Mouse (Mus musculus) fibroblast of lung, adult 2 months (primary cell): ENCODE data around the gene Gm43638.
"Not testable (repeated sequence)": the region's sequence is repeated elsewhere in the genome, so short reads cannot be mapped to it uniquely, and the experiment has no call there.

Source experiments
- DNase-seq: peaks from one replicate; pipeline ENCODE4 v3.0.0-alpha.2; 2011; ENCODE audit warnings: low read depth

The Gm43638 gene

GRCm38 (mm10) chr5:87486706-87487105 is at the start of gene Gm43638:
Gene Gm43638 (minus strand): TSS chr5:87486806.
- not testable (repeated sequence) for DNase-seq

GRCm38 (mm10) chr5:87535994-87536644 is 49.5 kb upstream of the Gm43638 start:
- no peak for DNase-seq

GRCm38 (mm10) chr5:87532288-87532687 is 45.7 kb upstream of the Gm43638 start:
- DNase-seq: no peak

- not testable (repeated sequence) for DNase-seq
Observed at GRCm38 (mm10) chr5:87523561-87523960, 37.0 kb upstream of the Gm43638 start.

GRCm38 (mm10) chr5:87505776-87506458 is 19.3 kb upstream of the Gm43638 start:
- no peak for DNase-seq

GRCm38 (mm10) chr5:87502687-87503086 is 16.1 kb upstream of the Gm43638 start:
- DNase-seq: no peak

GRCm38 (mm10) chr5:87499341-87499740 is 12.7 kb upstream of the Gm43638 start:
- DNase-seq: no peak

GRCm38 (mm10) chr5:87498936-87499335 is 12.3 kb upstream of the Gm43638 start:
- DNase-seq: no peak

- DNase-seq: no peak
Observed at GRCm38 (mm10) chr5:87490771-87491170, 4.2 kb upstream of the Gm43638 start, which contains the start of gene Ugt2a1. Gene Ugt2a1 (minus strand): TSS chr5:87490871.

- no peak for DNase-seq
Observed at GRCm38 (mm10) chr5:87482160-87482559, 4.4 kb downstream of the Gm43638 start, which contains the start of gene Ugt2a2. Gene Ugt2a2 (minus strand): TSS chr5:87482260.

- no peak for DNase-seq
Observed at GRCm38 (mm10) chr5:87458810-87459209, 27.8 kb downstream of the Gm43638 start.

- DNase-seq: no peak
Observed at GRCm38 (mm10) chr5:87457701-87458100, 28.9 kb downstream of the Gm43638 start.

GRCm38 (mm10) chr5:87456216-87456850 is 30.3 kb downstream of the Gm43638 start:
- no peak for DNase-seq

GRCm38 (mm10) chr5:87455519-87455918 is 31.1 kb downstream of the Gm43638 start:
- no peak for DNase-seq

- not testable (repeated sequence) for DNase-seq
Observed at GRCm38 (mm10) chr5:87452514-87452913, 34.1 kb downstream of the Gm43638 start.

- DNase-seq: no peak
Observed at GRCm38 (mm10) chr5:87436264-87436663, 50.3 kb downstream of the Gm43638 start.

GRCm38 (mm10) chr5:87425676-87426075 is 60.9 kb downstream of the Gm43638 start:
- no peak for DNase-seq

GRCm38 (mm10) chr5:87424041-87424440 is 62.6 kb downstream of the Gm43638 start, which contains the start of gene Ugt2b38:
Gene Ugt2b38 (minus strand): TSS chr5:87424203.
- DNase-seq: not testable (repeated sequence)
